Mouse (Mus musculus) stomach, embryonic 15.5 days (tissue): ENCODE results near the gene Ankib1. TPM values are rescaled to one million over a fixed set of nuclear protein-coding genes. Genes with fewer than 3 reads are reported as not detected.
"Not testable (repeated sequence)": the region's sequence is repeated elsewhere in the genome, so short reads cannot be mapped to it uniquely, and the experiment has no call there.

Experiments
- ATAC-seq: fragments of 200-750 bp; cut with Nextera tagmentation; 2 replicates; pipeline ENCODE4 v1.8.0; 2017; ENCODE audit warnings: low read depth, moderate number of reproducible peaks, moderate TSS enrichment; ENCODE audit not compliant: insufficient read depth, low FRiP score
- H3K27ac ChIP-seq: fragments of 300-500 bp; sonication (generic); 2 replicates; pipeline ENCODE4 v1.5.1; 2015; ENCODE audit warnings: mild to moderate bottlenecking, inconsistent platforms
- H3K27me3 ChIP-seq: fragments of 300-500 bp; sonication (generic); replicated peaks from 2 replicates; pipeline ENCODE4 v1.6.1; 2015; ENCODE audit warnings: inconsistent platforms
- H3K36me3 ChIP-seq: fragments of 300-500 bp; sonication (generic); 2 replicates; pipeline ENCODE4 v1.6.1; 2015; ENCODE audit warnings: inconsistent platforms
- H3K4me1 ChIP-seq: fragments of 300-500 bp; sonication (generic); 2 replicates; pipeline ENCODE4 v1.6.1; 2015; ENCODE audit warnings: inconsistent platforms
- H3K4me2 ChIP-seq: fragments of 300-500 bp; sonication (generic); 2 replicates; pipeline ENCODE4 v1.6.1; 2015; ENCODE audit warnings: mild to moderate bottlenecking, inconsistent platforms
- H3K4me3 ChIP-seq: fragments of 300-500 bp; sonication (generic); replicated peaks from 2 replicates; pipeline ENCODE4 v1.5.1; 2015; ENCODE audit warnings: inconsistent platforms
- H3K9ac ChIP-seq: fragments of 300-500 bp; sonication (generic); 2 replicates; pipeline ENCODE4 v1.6.1; 2015; ENCODE audit warnings: inconsistent platforms
- H3K9me3 ChIP-seq: fragments of 300-500 bp; sonication (generic); 2 replicates; pipeline ENCODE4 v1.6.1; 2016; ENCODE audit warnings: inconsistent platforms
- WGBS: fragments of 180-500 bp; shearing (Covaris S2); methylation state at CpG from one replicate; pipeline ENCODE4 v1.1.7; 2015; 5-methylcytosine and 5-hydroxymethylcytosine counted together
- polyA plus RNA-seq: library from polyadenylated mRNA; unstranded; fragments of >200 nt; fragmentation: Nextera tagmentation; extraction: Ambion mirVana; gene quantifications from 2 replicates; pipeline ENCODE4 v1.2.1, GENCODE M21; 2015

The Ankib1 gene
- polyA plus RNA-seq, 1 experiment from 2014 or later: 9.1 TPM

DNA sequence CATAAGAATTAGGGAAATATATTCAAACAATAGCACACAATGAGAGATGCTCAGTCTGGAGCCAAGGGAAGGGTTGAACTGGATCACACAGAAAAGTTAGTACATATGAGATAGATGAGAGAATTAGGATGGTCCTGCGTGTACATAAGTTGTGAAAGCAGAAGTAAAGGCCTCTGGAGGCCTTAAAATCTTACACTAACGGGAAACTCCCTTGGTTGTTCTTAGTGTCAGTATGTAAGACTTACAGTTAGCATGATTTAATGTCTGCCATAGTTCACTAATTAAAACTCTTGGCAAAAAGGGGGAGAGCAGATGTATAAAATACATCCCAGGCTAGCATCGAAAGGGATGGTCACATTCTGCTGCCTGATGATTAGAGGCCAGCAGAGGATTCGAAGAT, 148.9 kb downstream of the Ankib1 start:
- Histone ChIP-seq H3K9ac (no peak overlapping the region), H3K36me3 (no peaks in the 10 kb centered on the region), H3K4me3 (no peak overlapping the region), H3K4me1 (no peaks in the 10 kb centered on the region), H3K9me3 (no peaks in the 10 kb centered on the region), H3K4me2 (no peak overlapping the region), H3K27ac (no peak overlapping the region), H3K27me3 (no peaks in the 10 kb centered on the region)
- no peak for ATAC-seq
- WGBS: 81% methylated on average over 4 of the region's 4 CpGs

- not testable (repeated sequence) for H3K27ac ChIP-seq, H3K4me2 ChIP-seq, H3K4me1 ChIP-seq, H3K4me3 ChIP-seq, H3K36me3 ChIP-seq, H3K27me3 ChIP-seq, H3K9me3 ChIP-seq, H3K9ac ChIP-seq, ATAC-seq
- WGBS: 88% methylated on average over 17 of the region's 25 CpGs
Observed at GRCm38 (mm10) chr5:3652903-3653575, 149.7 kb downstream of the Ankib1 start.

- ATAC-seq: no peak
- Histone ChIP-seq H3K9me3 (no peaks in the 10 kb centered on the region), H3K36me3 (no peaks in the 10 kb centered on the region), H3K9ac (no peak overlapping the region), H3K27me3 (no peaks in the 10 kb centered on the region), H3K4me1 (peaks cover under 1% of the 10 kb centered on the region; the same call in 1 of the 2 replicates), H3K27ac (no peak overlapping the region), H3K4me2 (no peak overlapping the region), H3K4me3 (no peak overlapping the region)
- 83% methylated on average over 5 of the region's 5 CpGs for WGBS
Observed at GRCm38 (mm10) chr5:3651621-3652020, 151.1 kb downstream of the Ankib1 start.

- Histone ChIP-seq H3K27me3 (no peaks in the 10 kb centered on the region), H3K27ac (no peak within 1 kb of the TSS), H3K36me3 (no peaks in the 10 kb centered on the region), H3K4me3 (no peak within 1 kb of the TSS), H3K9ac (no peak within 1 kb of the TSS), H3K9me3 (no peaks in the 10 kb centered on the region), H3K4me1 (peaks cover 2% of the 10 kb centered on the region; the same call in 1 of the 2 replicates), H3K4me2 (no peak within 1 kb of the TSS)
- no peak for ATAC-seq
- 80% methylated on average over 6 of the region's 6 CpGs for WGBS
Observed at GRCm38 (mm10) chr5:3650881-3651280, 151.8 kb downstream of the Ankib1 start, which contains the start of gene Tmbim7. Gene Tmbim7, plus strand, starts transcription at chr5:3651181.

- Histone ChIP-seq H3K4me2 (no peak overlapping the region), H3K27me3 (no peaks in the 10 kb centered on the region), H3K9me3 (no peaks in the 10 kb centered on the region), H3K27ac (no peak overlapping the region), H3K4me3 (no peak overlapping the region), H3K9ac (no peak overlapping the region), H3K4me1 (peaks cover 7% of the 10 kb centered on the region; the same call in 1 of the 2 replicates), H3K36me3 (peaks cover 4% of the 10 kb centered on the region; the same call in 1 of the 2 replicates)
- ATAC-seq: no peak
- WGBS: 69% methylated on average over 4 of the region's 4 CpGs
Observed at GRCm38 (mm10) chr5:3648849-3649210, 153.9 kb downstream of the Ankib1 start.

DNA sequence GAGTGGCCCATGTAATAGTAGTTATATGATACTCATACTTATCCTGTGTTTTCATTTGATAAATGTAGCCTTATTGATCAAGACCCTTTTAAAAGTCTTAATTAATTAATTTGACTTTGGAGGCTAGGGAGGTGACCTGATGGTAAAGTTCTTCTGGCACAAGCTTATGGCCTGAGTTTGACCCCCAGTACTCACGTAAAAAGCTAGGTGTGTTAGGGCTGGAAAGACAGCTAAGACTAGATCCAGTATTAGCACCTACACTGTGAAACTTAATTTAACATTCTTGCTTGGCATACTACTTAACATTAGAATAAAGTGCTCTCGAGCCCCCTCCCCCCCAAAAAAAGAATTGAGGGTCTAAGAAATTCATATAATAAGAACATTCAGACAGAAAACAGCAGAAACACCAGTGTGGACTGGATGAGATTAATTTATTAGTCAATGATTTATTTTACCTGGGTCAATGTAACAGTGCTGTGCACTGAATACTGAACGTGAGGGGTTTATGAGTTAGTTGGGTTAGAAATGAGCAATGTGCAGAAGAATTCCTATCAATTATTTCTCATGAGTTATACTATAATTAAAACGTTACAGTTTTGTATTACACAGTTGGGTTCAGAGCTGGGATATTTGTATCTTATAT, 154.4 kb downstream of the Ankib1 start:
- no peak overlapping the region for H3K27ac ChIP-seq
- H3K4me1 ChIP-seq: peaks cover 7% of the 10 kb centered on the region; the same call in 1 of the 2 replicates
- H3K27me3 ChIP-seq: no peaks in the 10 kb centered on the region
- peak overlapping the region; percentile 64; the same call in 1 of the 2 replicates for H3K4me2 ChIP-seq
- WGBS: 46% methylated on average over 4 of the region's 4 CpGs
- H3K36me3 ChIP-seq: peaks cover 6% of the 10 kb centered on the region
- H3K9ac ChIP-seq: no peak overlapping the region
- no peak overlapping the region for H3K4me3 ChIP-seq
- no peaks in the 10 kb centered on the region for H3K9me3 ChIP-seq
- ATAC-seq: no peak

DNA sequence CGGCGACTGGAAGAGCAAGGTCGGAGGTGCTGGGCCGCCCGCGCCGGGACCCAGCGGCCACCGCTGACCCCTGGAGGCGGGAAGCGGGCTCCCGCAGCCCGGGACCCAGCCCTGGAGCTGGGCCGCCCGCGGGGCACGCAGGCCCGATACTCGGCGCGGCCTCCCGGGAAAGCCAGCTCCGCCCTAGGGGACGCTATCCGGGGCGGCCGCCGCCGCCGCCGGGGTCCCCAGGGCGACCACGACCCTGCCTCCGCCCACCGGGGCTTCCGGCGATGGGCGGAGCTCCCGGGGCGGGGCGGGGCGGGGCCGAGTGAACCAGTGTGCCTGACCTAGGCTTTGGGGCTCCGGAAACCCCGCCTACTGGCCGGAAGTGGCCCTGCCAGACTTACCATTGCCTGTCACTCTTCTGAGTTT, 155.0 kb downstream of the Ankib1 start:
- no peaks in the 10 kb centered on the region for H3K9me3 ChIP-seq
- ATAC-seq: peak; percentile 95
- peaks cover 9% of the 10 kb centered on the region for H3K36me3 ChIP-seq
- H3K4me2 ChIP-seq: peak overlapping the region; percentile 64
- peak overlapping the region; percentile 98 for H3K4me3 ChIP-seq
- no peaks in the 10 kb centered on the region for H3K27me3 ChIP-seq
- H3K4me1 ChIP-seq: peaks cover 7% of the 10 kb centered on the region; the same call in 1 of the 2 replicates
- H3K9ac ChIP-seq: peak overlapping the region; percentile 80
- 0% methylated on average over 27 of the region's 46 CpGs for WGBS
- H3K27ac ChIP-seq: peak overlapping the region; percentile 96

DNA sequence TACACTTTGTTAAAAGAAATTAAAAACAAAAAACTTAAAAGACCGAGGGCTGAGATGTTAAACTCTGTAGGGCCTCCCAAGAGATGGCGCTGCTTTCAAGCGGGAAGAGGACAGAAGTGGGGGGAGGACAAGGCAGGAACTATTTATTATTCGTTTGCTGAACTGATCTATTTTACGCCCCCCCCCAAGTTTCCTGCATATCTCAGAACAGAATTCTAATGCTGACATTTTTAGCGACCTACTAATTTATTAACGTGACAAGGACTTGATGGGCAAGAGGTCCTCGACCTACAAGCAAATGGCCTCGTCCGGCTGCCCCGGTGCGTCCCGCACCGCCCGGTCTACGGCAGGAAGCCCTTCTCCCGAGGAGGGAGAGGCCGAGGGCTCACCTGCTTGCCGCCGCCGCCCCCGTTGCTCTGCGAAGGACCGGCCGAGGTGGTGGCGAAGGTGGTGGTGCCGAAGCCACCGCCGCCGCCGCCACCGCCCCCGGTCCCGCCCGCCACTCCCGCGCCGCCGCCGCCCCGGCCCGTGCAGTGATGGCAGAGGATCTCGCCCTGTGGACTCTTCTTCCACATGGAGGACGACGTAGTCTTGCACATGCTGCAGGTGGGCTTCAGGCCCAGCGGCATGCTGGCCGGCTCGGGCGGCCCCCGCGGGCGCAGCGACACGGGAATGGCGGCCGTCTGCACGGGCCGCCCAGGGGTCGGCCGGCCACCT, 155.6 kb downstream of the Ankib1 start:
- peak; percentile 61 for ATAC-seq
- Histone ChIP-seq H3K4me1 (peaks cover 7% of the 10 kb centered on the region; the same call in 1 of the 2 replicates), H3K9me3 (no peaks in the 10 kb centered on the region), H3K27me3 (no peaks in the 10 kb centered on the region), H3K4me2 (peak overlapping the region; percentile 64), H3K9ac (peak overlapping the region; percentile 80), H3K4me3 (peak overlapping the region; percentile 98), H3K27ac (peak overlapping the region; percentile 96), H3K36me3 (peaks cover 9% of the 10 kb centered on the region)
- WGBS: under 1% methylated on average over 56 of the region's 60 CpGs

GRCm38 (mm10) chr5:3646539-3646938, 156.2 kb downstream of the Ankib1 start:
- H3K27ac ChIP-seq: peak overlapping the region; percentile 35; the same call in 1 of the 2 replicates
- no peaks in the 10 kb centered on the region for H3K9me3 ChIP-seq
- H3K4me2 ChIP-seq: peak overlapping the region; percentile 64
- H3K4me3 ChIP-seq: peak overlapping the region; percentile 98
- peaks cover 12% of the 10 kb centered on the region for H3K36me3 ChIP-seq
- no peak for ATAC-seq
- H3K27me3 ChIP-seq: no peaks in the 10 kb centered on the region
- peak overlapping the region; percentile 80 for H3K9ac ChIP-seq
- 18% methylated on average over 6 of the region's 6 CpGs for WGBS
- peaks cover 7% of the 10 kb centered on the region; the same call in 1 of the 2 replicates for H3K4me1 ChIP-seq

- no peak for ATAC-seq
- Histone ChIP-seq H3K4me2 (no peak overlapping the region), H3K36me3 (peaks cover 14% of the 10 kb centered on the region), H3K27me3 (no peaks in the 10 kb centered on the region), H3K27ac (no peak overlapping the region), H3K4me3 (no peak overlapping the region), H3K9ac (no peak overlapping the region), H3K9me3 (no peaks in the 10 kb centered on the region), H3K4me1 (peaks cover 7% of the 10 kb centered on the region; the same call in 1 of the 2 replicates)
- 81% methylated on average over 6 of the region's 6 CpGs for WGBS
Observed at GRCm38 (mm10) chr5:3645326-3645725, 157.4 kb downstream of the Ankib1 start.

GRCm38 (mm10) chr5:3644621-3645020, 158.1 kb downstream of the Ankib1 start:
- Histone ChIP-seq H3K27ac (no peak overlapping the region), H3K4me1 (peaks cover 7% of the 10 kb centered on the region; the same call in 1 of the 2 replicates), H3K9me3 (no peaks in the 10 kb centered on the region), H3K9ac (no peak overlapping the region), H3K4me2 (no peak overlapping the region), H3K4me3 (no peak overlapping the region), H3K27me3 (no peaks in the 10 kb centered on the region), H3K36me3 (peaks cover 14% of the 10 kb centered on the region)
- ATAC-seq: no peak
- 93% methylated on average over 6 of the region's 6 CpGs for WGBS
